ENCODE assay signal across 31 mouse cellular contexts in the genomic region with DNA sequence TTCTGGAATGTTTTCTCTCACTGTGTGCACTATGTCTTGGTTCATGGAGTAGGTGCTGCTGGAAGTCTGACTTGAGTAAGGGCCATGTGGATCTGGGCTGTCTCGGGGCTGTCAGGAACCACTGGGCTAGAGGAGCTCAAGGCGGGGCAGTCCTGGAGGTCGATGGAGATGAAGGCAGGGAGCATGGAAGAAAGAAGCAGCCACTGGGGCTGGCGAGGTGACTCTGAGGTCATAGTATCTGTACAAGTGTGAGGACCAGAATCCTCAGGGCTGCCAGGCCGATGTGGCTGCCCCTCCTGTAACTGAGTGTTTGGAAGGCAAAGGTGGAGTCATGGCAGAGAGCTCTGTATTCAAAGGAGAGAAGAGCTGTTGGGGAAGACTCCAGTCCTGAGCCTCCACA. TPM values are rescaled to one million over a fixed set of nuclear protein-coding genes. Genes with fewer than 3 reads are reported as not detected.
A peak's percentile ranks its signal among the peaks of the same experiment; 100 is the strongest.
DNase-seq lines count a peak whose midpoint lies in the region; ATAC-seq and TF ChIP-seq lines count a peak whose summit lies in the region.
"Had no signal": no experiment of that assay in that cellular context is flagged by ENCODE, and none has a peak within 500 bp of the region (broad histone marks: within the 10 kb centered on the region; RNA-seq: fewer than 3 reads in every experiment).

No protein-coding gene starts in this region.

- ATAC-seq in midbrain, embryonic 11.5 days (ENCODE audit: low FRiP score): no peak
- no peak for ATAC-seq in midbrain, embryonic 16.5 days
- no peak for ATAC-seq in hindbrain, embryonic 16.5 days
- ATAC-seq: activated CD4-positive, CD25-positive, alpha-beta regulatory T cell, adult 4 months; CD4-positive, CD25-positive, alpha-beta regulatory T cell, adult 4 months; forebrain, embryonic 14.5 days; forebrain, embryonic 16.5 days; Patski had no signal

- H3K4me2 ChIP-seq in midbrain, embryonic 11.5 days: no peak overlapping the region
- no peak overlapping the region for H3K4me2 ChIP-seq in midbrain, embryonic 16.5 days (ENCODE audit: low read length)
- H3K4me2 ChIP-seq in hindbrain, embryonic 16.5 days (ENCODE audit: low read length): no peak overlapping the region
- H3K4me2 ChIP-seq: embryonic facial prominence, embryonic 13.5 days; embryonic facial prominence, embryonic 15.5 days; forebrain, embryonic 12.5 days had no signal

- no peak overlapping the region for H3K4me3 ChIP-seq in midbrain, embryonic 11.5 days (ENCODE audit: low read depth, low read length)
- H3K4me3 ChIP-seq in midbrain, embryonic 16.5 days (ENCODE audit: low read depth, low read length): no peak overlapping the region
- H3K4me3 ChIP-seq in E14TG2a.4 (replicated peaks; ENCODE audit: low read length): peak overlapping the region; percentile 49
- no peak overlapping the region for H3K4me3 ChIP-seq in hindbrain, embryonic 16.5 days (ENCODE audit: low read length)
- H3K4me3 ChIP-seq: embryonic facial prominence, embryonic 13.5 days; embryonic facial prominence, embryonic 15.5 days; erythroblast, embryonic 14.5 days; forebrain, embryonic 10.5 days; forebrain, embryonic 12.5 days had no signal

- H3K36me3 ChIP-seq in midbrain, embryonic 11.5 days (ENCODE audit: control insufficient read depth, insufficient read depth, low read length): 0 out of 2 replicates have a peak, but pooled peaks cover 6% of the 10 kb centered on the region
- peaks cover 11% of the 10 kb centered on the region for H3K36me3 ChIP-seq in midbrain, embryonic 16.5 days (ENCODE audit: control insufficient read depth, insufficient read depth, low read length)
- peaks cover 36% of the 10 kb centered on the region for H3K36me3 ChIP-seq in E14TG2a.4 (ENCODE audit: insufficient read depth, low read length)
- H3K36me3 ChIP-seq in hindbrain, embryonic 16.5 days (ENCODE audit: control insufficient read depth, insufficient read depth, low read length): peaks cover 15% of the 10 kb centered on the region

- H3K9ac ChIP-seq in midbrain, embryonic 11.5 days (ENCODE audit: low read length): no peak overlapping the region
- H3K9ac ChIP-seq in midbrain, embryonic 16.5 days (ENCODE audit: low read depth, low read length): no peak overlapping the region
- no peak overlapping the region for H3K9ac ChIP-seq in hindbrain, embryonic 16.5 days (ENCODE audit: low read depth, low read length)
- H3K9ac ChIP-seq: embryonic facial prominence, embryonic 13.5 days; embryonic facial prominence, embryonic 15.5 days; forebrain, embryonic 12.5 days had no signal

- TF ChIP-seq CTCF in E14TG2a.4 (conservative IDR thresholded peaks at IDR 0.05; ENCODE audit: low read length): no peak

- no peaks in the 10 kb centered on the region for H3K9me3 ChIP-seq in midbrain, embryonic 11.5 days (ENCODE audit: control insufficient read depth, low read length)
- H3K9me3 ChIP-seq in midbrain, embryonic 16.5 days (replicated peaks; ENCODE audit: control insufficient read depth, low read length, poor library complexity, severe bottlenecking): no peaks in the 10 kb centered on the region
- H3K9me3 ChIP-seq in E14TG2a.4 (ENCODE audit: low read length): no peaks in the 10 kb centered on the region
- H3K9me3 ChIP-seq in hindbrain, embryonic 16.5 days (ENCODE audit: control insufficient read depth, low read length): no peaks in the 10 kb centered on the region
- H3K9me3 ChIP-seq: embryonic facial prominence, embryonic 13.5 days; embryonic facial prominence, embryonic 15.5 days; forebrain, embryonic 10.5 days; forebrain, embryonic 12.5 days; G1E had no signal

- H3K27ac ChIP-seq in midbrain, embryonic 11.5 days (ENCODE audit: low read depth, low read length): no peak overlapping the region
- no peak overlapping the region for H3K27ac ChIP-seq in midbrain, embryonic 16.5 days (ENCODE audit: low read length)
- no peak overlapping the region; the same call in 1 of the 2 replicates for H3K27ac ChIP-seq in hindbrain, embryonic 16.5 days (ENCODE audit: low read depth, low read length)
- H3K27ac ChIP-seq: embryonic facial prominence, embryonic 13.5 days; embryonic facial prominence, embryonic 15.5 days; forebrain, embryonic 10.5 days; forebrain, embryonic 12.5 days had no signal

- H3K27me3 ChIP-seq in midbrain, embryonic 11.5 days (ENCODE audit: control insufficient read depth, insufficient read depth, low read length): no peaks in the 10 kb centered on the region
- H3K27me3 ChIP-seq in midbrain, embryonic 16.5 days (ENCODE audit: control insufficient read depth, insufficient read depth, low read depth, low read length): no peaks in the 10 kb centered on the region
- H3K27me3 ChIP-seq in E14TG2a.4 (ENCODE audit: insufficient read depth, low read length): no peaks in the 10 kb centered on the region
- no peaks in the 10 kb centered on the region for H3K27me3 ChIP-seq in hindbrain, embryonic 16.5 days (replicated peaks; ENCODE audit: control insufficient read depth, insufficient read depth, low read length)
- H3K27me3 ChIP-seq: CH12.LX; embryonic facial prominence, embryonic 13.5 days; embryonic facial prominence, embryonic 15.5 days; forebrain, embryonic 12.5 days; Patski had no signal

- 86% methylated on average over 5 of the region's 5 CpGs for WGBS in midbrain, embryonic 11.5 days
- 89% methylated on average over 5 of the region's 5 CpGs for WGBS in midbrain, embryonic 16.5 days
- WGBS in hindbrain, embryonic 16.5 days: 84% methylated on average over 5 of the region's 5 CpGs

- peak; percentile 66 for DNase-seq in midbrain, embryonic 11.5 days (ENCODE audit: low spot score, missing footprints)
- DNase-seq in ES-CJ7 (ENCODE audit: low read depth, low spot score): peak; percentile 54
- DNase-seq in R1 (ENCODE audit: low read depth, low spot score): peak; percentile 63
- DNase-seq in spleen, postnatal 14 days (ENCODE audit: low spot score in 2 of 2): no peak
- DNase-seq in c-Kit-positive CD71-positive TER-119-positive erythroid progenitor cells, embryonic 14.5 days (ENCODE audit: low spot score): no peak
- DNase-seq: adrenal gland, adult 8-10 months; adrenal gland, postnatal 14 days; adrenal gland, postnatal 36 days; B cell, adult 2 months; cerebellum, adult 11 months; cerebellum, adult 18-20 months; cerebellum, adult 8-10 months; cerebellum, adult 9-11 months; cerebellum, postnatal 14 days; cerebellum, postnatal 36 days; embryo, embryonic 11 days had no signal

- no peaks in the 10 kb centered on the region for H3K4me1 ChIP-seq in midbrain, embryonic 11.5 days (ENCODE audit: control insufficient read depth, insufficient read depth, low read length)
- no peaks in the 10 kb centered on the region; the same call in 1 of the 2 replicates for H3K4me1 ChIP-seq in midbrain, embryonic 16.5 days (ENCODE audit: control insufficient read depth, insufficient read depth, low read length)
- H3K4me1 ChIP-seq in E14TG2a.4 (replicated peaks; ENCODE audit: low read depth, low read length): peaks cover 73% of the 10 kb centered on the region
- H3K4me1 ChIP-seq in hindbrain, embryonic 16.5 days (ENCODE audit: control insufficient read depth, insufficient read depth, low read depth, low read length): no peaks in the 10 kb centered on the region
- H3K4me1 ChIP-seq: embryonic facial prominence, embryonic 15.5 days had no signal

RNA-seq across cellular contexts. Expression of a gene that starts 19.2 kb away (rescaled TPM):
- polyA plus RNA-seq in midbrain, embryonic 11.5 days (2014; fragmentation: Nextera tagmentation; extraction: Ambion mirVana): 135 and 154 TPM in 2 replicates
- 283 and 301 TPM in 2 replicates for polyA plus RNA-seq in midbrain, embryonic 16.5 days (2015; fragmentation: Nextera tagmentation; extraction: Ambion mirVana)
- polyA plus RNA-seq in hindbrain, embryonic 16.5 days (2015; fragmentation: Nextera tagmentation; extraction: Ambion mirVana): 301 and 314 TPM in 2 replicates

RNA-seq across cellular contexts. Expression of a gene that starts 37.7 kb away (rescaled TPM):
- 0.89 and 1.0 TPM in 2 replicates for polyA plus RNA-seq in midbrain, embryonic 11.5 days (2014; fragmentation: Nextera tagmentation; extraction: Ambion mirVana)
- polyA plus RNA-seq in midbrain, embryonic 16.5 days (2015; fragmentation: Nextera tagmentation; extraction: Ambion mirVana): 10.5 and 12.4 TPM in 2 replicates
- polyA plus RNA-seq in hindbrain, embryonic 16.5 days (2015; fragmentation: Nextera tagmentation; extraction: Ambion mirVana): 9.5 TPM in 2 replicates
- polyA plus RNA-seq: erythroblast, embryonic 14.5 days had no signal

RNA-seq across cellular contexts. Expression of a gene that starts 49.6 kb away (rescaled TPM):
- 25.2 and 25.3 TPM in 2 replicates for polyA plus RNA-seq in midbrain, embryonic 11.5 days (2014; fragmentation: Nextera tagmentation; extraction: Ambion mirVana)
- 18.3 TPM in 2 replicates for polyA plus RNA-seq in midbrain, embryonic 16.5 days (2015; fragmentation: Nextera tagmentation; extraction: Ambion mirVana)
- 14.2 and 16.8 TPM in 2 replicates for polyA plus RNA-seq in hindbrain, embryonic 16.5 days (2015; fragmentation: Nextera tagmentation; extraction: Ambion mirVana)

Comparison
In these comparisons a context has a peak if more than half of its experiments do, and no peak if none do; other contexts are left out.
1. DNase-seq: peak in midbrain, embryonic 11.5 days (single experiment), ES-CJ7 (single experiment) and R1 (single experiment); none in spleen, postnatal 14 days (0 of 2) and c-Kit-positive CD71-positive TER-119-positive erythroid progenitor cells, embryonic 14.5 days (single experiment).